ENCODE assay signal across 17 mouse cellular contexts in genomic region chr7:71368543-71369181, GRCm38 (mm10). TPM values are rescaled to one million over a fixed set of nuclear protein-coding genes. Genes with fewer than 3 reads are reported as not detected.
DNase-seq lines count a peak whose midpoint lies in the region; ATAC-seq and TF ChIP-seq lines count a peak whose summit lies in the region.
"Had no signal": no experiment of that assay in that cellular context is flagged by ENCODE, and none has a peak within 500 bp of the region (broad histone marks: within the 10 kb centered on the region; RNA-seq: fewer than 3 reads in every experiment).

No protein-coding gene starts in this region.

- H3K9me3 ChIP-seq in limb, embryonic 14.5 days (ENCODE audit: control insufficient read depth, low read length), result no peaks in the 10 kb centered on the region
- no peaks in the 10 kb centered on the region for H3K9me3 ChIP-seq in limb, embryonic 10.5 days (replicated peaks)
- H3K9me3 ChIP-seq in stomach, embryonic 15.5 days, result no peaks in the 10 kb centered on the region
- H3K9me3 ChIP-seq: hindbrain, embryonic 12.5 days; liver, embryonic 12.5 days had no signal

- DNase-seq in heart, adult 9 months (ENCODE audit: low spot score in 2 of 2), result peak; percentile 22 to 30
- DNase-seq in heart, postnatal 36 days, result no peak
- DNase-seq in limb, embryonic 14.5 days (ENCODE audit: low spot score), result peak; percentile 33
- no peak for DNase-seq in limb, embryonic 10.5 days (ENCODE audit: low spot score)
- DNase-seq in kidney, postnatal 4 days, result peak; percentile 59 to 71
- DNase-seq in adipocyte (ENCODE audit: low spot score), result no peak
- DNase-seq: cerebellum, adult 8-10 months; embryo, embryonic 11 days; right cerebral cortex, postnatal 14 days; thymus, postnatal 36 days had no signal

- no peak overlapping the region for H3K4me3 ChIP-seq in limb, embryonic 14.5 days (replicated peaks; ENCODE audit: low read length)
- no peak overlapping the region for H3K4me3 ChIP-seq in limb, embryonic 10.5 days
- no peak overlapping the region for H3K4me3 ChIP-seq in stomach, embryonic 15.5 days (replicated peaks)
- H3K4me3 ChIP-seq: hindbrain, embryonic 12.5 days; layer of hippocampus, adult 2 months; liver, embryonic 12.5 days; myocyte had no signal

- no peaks in the 10 kb centered on the region for H3K4me1 ChIP-seq in limb, embryonic 14.5 days (ENCODE audit: control insufficient read depth, insufficient read depth, low read length)
- peaks cover 23% of the 10 kb centered on the region for H3K4me1 ChIP-seq in limb, embryonic 10.5 days
- no peaks in the 10 kb centered on the region for H3K4me1 ChIP-seq in stomach, embryonic 15.5 days
- H3K4me1 ChIP-seq: hindbrain, embryonic 12.5 days; liver, embryonic 12.5 days had no signal

- no peaks in the 10 kb centered on the region for H3K36me3 ChIP-seq in limb, embryonic 14.5 days (ENCODE audit: control insufficient read depth, insufficient read depth, low read length)
- no peaks in the 10 kb centered on the region for H3K36me3 ChIP-seq in limb, embryonic 10.5 days
- no peaks in the 10 kb centered on the region for H3K36me3 ChIP-seq in stomach, embryonic 15.5 days
- H3K36me3 ChIP-seq: hindbrain, embryonic 12.5 days; liver, embryonic 12.5 days had no signal

- peak; percentile 34; the same call in 1 of the 2 replicates for ATAC-seq in limb, embryonic 14.5 days (ENCODE audit: low FRiP score, low read depth)
- no peak for ATAC-seq in stomach, embryonic 15.5 days (ENCODE audit: insufficient read depth, low FRiP score, low read depth)
- ATAC-seq: liver, embryonic 12.5 days had no signal

- no peak overlapping the region for H3K4me2 ChIP-seq in limb, embryonic 14.5 days (replicated peaks; ENCODE audit: low read depth, low read length, severe bottlenecking)
- H3K4me2 ChIP-seq in stomach, embryonic 15.5 days, result no peak overlapping the region
- H3K4me2 ChIP-seq: hindbrain, embryonic 12.5 days; liver, embryonic 12.5 days had no signal

- TF ChIP-seq POLR2A in limb, embryonic 14.5 days (IDR thresholded peaks at IDR 0.05; ENCODE audit: borderline replicate concordance, extremely low read depth, insufficient read depth, insufficient read length), result no peak

- intact Hi-C loops in heart, postnatal 36 days (cut with DNase I), result no loop called here

- WGBS in limb, embryonic 14.5 days, result 73% methylated on average over 13 of the region's 13 CpGs
- 92% methylated on average over 13 of the region's 13 CpGs for WGBS in limb, embryonic 10.5 days
- WGBS in stomach, embryonic 15.5 days, result 48% methylated on average over 13 of the region's 13 CpGs

- H3K27me3 ChIP-seq in limb, embryonic 14.5 days (ENCODE audit: control insufficient read depth, insufficient read depth, low read length), result no peaks in the 10 kb centered on the region
- H3K27me3 ChIP-seq in limb, embryonic 10.5 days (ENCODE audit: low read depth, poor library complexity, severe bottlenecking), result peaks cover 8% of the 10 kb centered on the region; the same call in 1 of the 2 replicates
- H3K27me3 ChIP-seq in stomach, embryonic 15.5 days (replicated peaks), result no peaks in the 10 kb centered on the region
- H3K27me3 ChIP-seq: hindbrain, embryonic 12.5 days; liver, embryonic 12.5 days had no signal

- H3K27ac ChIP-seq in limb, embryonic 14.5 days (replicated peaks; ENCODE audit: low read depth, low read length), result no peak overlapping the region
- H3K27ac ChIP-seq in limb, embryonic 10.5 days, result no peak overlapping the region
- peak overlapping the region; percentile 68; the same call in 1 of the 2 replicates for H3K27ac ChIP-seq in stomach, embryonic 15.5 days
- H3K27ac ChIP-seq: hindbrain, embryonic 12.5 days; layer of hippocampus, adult 2 months; liver, embryonic 12.5 days had no signal

- no peak overlapping the region for H3K9ac ChIP-seq in limb, embryonic 14.5 days (ENCODE audit: low read depth, low read length, severe bottlenecking)
- no peak overlapping the region for H3K9ac ChIP-seq in stomach, embryonic 15.5 days
- H3K9ac ChIP-seq: hindbrain, embryonic 12.5 days; liver, embryonic 12.5 days had no signal

RNA-seq across cellular contexts. Expression of gene Gm10295, which starts 17.4 kb away (rescaled TPM):
- not detected for total RNA-seq in heart, postnatal 36 days (2021)
- polyA plus RNA-seq in limb, embryonic 14.5 days (2012; rRNA removed), result not detected in 2 replicates
- not detected in 2 replicates for polyA plus RNA-seq in limb, embryonic 14.5 days (2014; fragmentation: Nextera tagmentation; extraction: Ambion mirVana)
- not detected in 2 replicates for polyA plus RNA-seq in limb, embryonic 10.5 days (2016; fragmentation: Nextera tagmentation; extraction: Ambion mirVana)
- polyA plus RNA-seq in stomach, embryonic 15.5 days (2015; fragmentation: Nextera tagmentation; extraction: Ambion mirVana), result not detected in 2 replicates
- total RNA-seq: layer of hippocampus, adult 2 months; left cerebral cortex, postnatal 10 days; megakaryocyte-erythroid progenitor cell, adult 5-6 weeks had no signal
- polyA plus RNA-seq: hindbrain, embryonic 12.5 days; liver, embryonic 12.5 days; myocyte had no signal

Comparison
In these comparisons a context has a peak if more than half of its experiments do, and no peak if none do; other contexts are left out.
1. DNase-seq: peak in heart, adult 9 months (2 of 2), limb, embryonic 14.5 days (single experiment) and kidney, postnatal 4 days (2 of 2); none in heart, postnatal 36 days (0 of 2), limb, embryonic 10.5 days (single experiment) and adipocyte (single experiment).